In the genomic region with DNA sequence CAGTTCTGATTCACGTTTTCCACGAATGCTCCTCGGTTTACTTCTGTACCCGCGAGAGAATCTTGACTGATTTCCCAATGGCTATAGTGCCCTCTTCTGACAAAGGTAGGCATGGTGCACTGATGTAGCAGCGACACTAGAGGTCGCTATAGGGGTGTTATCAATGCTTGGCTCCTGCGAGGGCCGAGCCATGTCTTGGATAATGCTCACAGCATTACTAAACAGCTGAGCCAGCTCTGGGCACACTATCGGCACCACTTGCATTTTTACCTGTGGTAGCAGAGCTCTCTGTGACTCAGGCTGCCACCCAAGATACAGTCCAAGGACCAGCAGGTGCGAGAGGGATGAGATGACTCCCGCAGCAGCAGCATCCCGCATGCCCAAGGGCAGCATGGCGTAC, we compare ENCODE assay signal across 8 mouse cellular contexts. TPM values are rescaled to one million over a fixed set of nuclear protein-coding genes. Genes with fewer than 3 reads are reported as not detected.
DNase-seq lines count a peak whose midpoint lies in the region; ATAC-seq and TF ChIP-seq lines count a peak whose summit lies in the region.

No protein-coding gene starts in this region.

- ATAC-seq in inflammation-experienced regulatory T-cells, adult 6 months, result peak; percentile 84
- ATAC-seq in limb, embryonic 11.5 days (ENCODE audit: insufficient number of reproducible peaks, low FRiP score, low TSS enrichment, low read depth), result peak; percentile 63; the same call in 1 of the 2 replicates
- peak; percentile 66 for ATAC-seq in midbrain, embryonic 13.5 days
- 0 out of 2 replicates have a peak, but pooled peaks have one; percentile 28 for ATAC-seq in stomach, embryonic 15.5 days (ENCODE audit: insufficient read depth, low FRiP score, low read depth)

- TF ChIP-seq POLR2A in spleen, adult 2 months (IDR thresholded peaks at IDR 0.05; ENCODE audit: low read depth, low read length), result no peak

- WGBS in spleen, adult 2 months, result 23% methylated on average over 14 of the region's 14 CpGs
- WGBS in limb, embryonic 11.5 days, result 14% methylated on average over 14 of the region's 14 CpGs
- WGBS in midbrain, embryonic 13.5 days, result 16% methylated on average over 14 of the region's 14 CpGs
- WGBS in stomach, embryonic 15.5 days, result 17% methylated on average over 14 of the region's 14 CpGs

- peak; percentile 41 to 51 for DNase-seq in spleen, adult 2 months (ENCODE audit: low read depth in 1 of 2, low spot score in 2 of 2)
- DNase-seq in spleen, adult 12 weeks (ENCODE audit: low spot score), result no peak
- peak; percentile 80 to 86 for DNase-seq in cerebellum, postnatal 10 days
- peak; percentile 51 for DNase-seq in gastrocnemius, postnatal 10 days
- peak; percentile 80 for DNase-seq in limb, embryonic 11.5 days (ENCODE audit: low spot score)

- no peaks in the 10 kb centered on the region for H3K27me3 ChIP-seq in spleen, adult 2 months (ENCODE audit: control insufficient read depth, insufficient read depth, low read length)
- peaks cover 9% of the 10 kb centered on the region; the same call in 1 of the 2 replicates for H3K27me3 ChIP-seq in limb, embryonic 11.5 days (ENCODE audit: control insufficient read depth, insufficient read depth, low read length)
- H3K27me3 ChIP-seq in midbrain, embryonic 13.5 days, result peaks cover 50% of the 10 kb centered on the region
- H3K27me3 ChIP-seq in stomach, embryonic 15.5 days (replicated peaks), result 0 out of 2 replicates have a peak, but pooled peaks cover 5% of the 10 kb centered on the region

- no peak overlapping the region for H3K4me3 ChIP-seq in spleen, adult 2 months (ENCODE audit: extremely low read depth, insufficient read depth, insufficient read length)
- peak overlapping the region; percentile 15 for H3K4me3 ChIP-seq in limb, embryonic 11.5 days (ENCODE audit: low read depth, low read length)
- peak overlapping the region; percentile 14; the same call in 1 of the 2 replicates for H3K4me3 ChIP-seq in midbrain, embryonic 13.5 days (replicated peaks)
- no peak overlapping the region for H3K4me3 ChIP-seq in stomach, embryonic 15.5 days (replicated peaks)

- peaks cover 2% of the 10 kb centered on the region for H3K36me3 ChIP-seq in spleen, adult 2 months (ENCODE audit: control insufficient read depth, insufficient read depth, low read length)
- H3K36me3 ChIP-seq in limb, embryonic 11.5 days (ENCODE audit: control insufficient read depth, insufficient read depth, low read length), result no peaks in the 10 kb centered on the region
- H3K36me3 ChIP-seq in midbrain, embryonic 13.5 days, result no peaks in the 10 kb centered on the region
- H3K36me3 ChIP-seq in stomach, embryonic 15.5 days, result no peaks in the 10 kb centered on the region

- H3K4me1 ChIP-seq in spleen, adult 2 months (ENCODE audit: control insufficient read depth, insufficient read depth, insufficient read length), result no peaks in the 10 kb centered on the region; the same call in 1 of the 2 replicates
- H3K4me1 ChIP-seq in limb, embryonic 11.5 days (ENCODE audit: control insufficient read depth, insufficient read depth, low read length), result peaks cover 15% of the 10 kb centered on the region
- peaks cover 20% of the 10 kb centered on the region for H3K4me1 ChIP-seq in midbrain, embryonic 13.5 days (replicated peaks)
- peaks cover 14% of the 10 kb centered on the region for H3K4me1 ChIP-seq in stomach, embryonic 15.5 days

- H3K9ac ChIP-seq in limb, embryonic 11.5 days (ENCODE audit: low read length), result no peak overlapping the region
- no peak overlapping the region for H3K9ac ChIP-seq in midbrain, embryonic 13.5 days (replicated peaks)
- no peak overlapping the region for H3K9ac ChIP-seq in stomach, embryonic 15.5 days

- no peak overlapping the region for H3K27ac ChIP-seq in spleen, adult 2 months (ENCODE audit: insufficient read depth, low read length)
- no peak overlapping the region for H3K27ac ChIP-seq in limb, embryonic 11.5 days (replicated peaks; ENCODE audit: low read depth, low read length)
- H3K27ac ChIP-seq in midbrain, embryonic 13.5 days, result no peak overlapping the region
- H3K27ac ChIP-seq in stomach, embryonic 15.5 days, result no peak overlapping the region

- peak; percentile 83; the same call in 1 of the 2 replicates for TF ChIP-seq CTCF in spleen, adult 2 months (IDR thresholded peaks at IDR 0.05; ENCODE audit: extremely low read depth, insufficient read depth, insufficient read length, insufficient replicate concordance)

- H3K4me2 ChIP-seq in limb, embryonic 11.5 days (ENCODE audit: low read depth, severe bottlenecking), result peak overlapping the region; percentile 35
- peak overlapping the region; percentile 40 for H3K4me2 ChIP-seq in midbrain, embryonic 13.5 days (replicated peaks)
- peak overlapping the region; percentile 39; the same call in 1 of the 2 replicates for H3K4me2 ChIP-seq in stomach, embryonic 15.5 days

- no peaks in the 10 kb centered on the region for H3K9me3 ChIP-seq in limb, embryonic 11.5 days (ENCODE audit: control insufficient read depth, low read length)
- no peaks in the 10 kb centered on the region for H3K9me3 ChIP-seq in midbrain, embryonic 13.5 days
- H3K9me3 ChIP-seq in stomach, embryonic 15.5 days, result no peaks in the 10 kb centered on the region

RNA-seq across cellular contexts. Expression of gene Adcy4, which starts 2.6 kb away (rescaled TPM):
- polyA plus RNA-seq in spleen, adult 2 months (2012; rRNA removed), result 16.3 and 17.3 TPM in 2 replicates
- 1 to 10 TPM; 5.9 to 9.4 TPM for total RNA-seq in gastrocnemius, postnatal 10 days (2021)
- polyA plus RNA-seq in inflammation-experienced regulatory T-cells, adult 6 months (2017; shearing (Covaris generic)), result under 1 TPM in 1 of 3 experiments, not detected in 2; 0.29 TPM
- 13.2 and 15.0 TPM in 2 replicates for polyA plus RNA-seq in limb, embryonic 11.5 days (2014; fragmentation: Nextera tagmentation; extraction: Ambion mirVana)
- 4.1 and 4.2 TPM in 2 replicates for polyA plus RNA-seq in midbrain, embryonic 13.5 days (2015; fragmentation: Nextera tagmentation; extraction: Ambion mirVana)
- polyA plus RNA-seq in stomach, embryonic 15.5 days (2015; fragmentation: Nextera tagmentation; extraction: Ambion mirVana), result 6.3 and 8.0 TPM in 2 replicates

RNA-seq across cellular contexts. Expression of gene Ripk3, which starts 7.4 kb away (rescaled TPM):
- 38.8 and 48.4 TPM in 2 replicates for polyA plus RNA-seq in spleen, adult 2 months (2012; rRNA removed)
- 1 to 10 TPM; 3.9 to 4.2 TPM for total RNA-seq in gastrocnemius, postnatal 10 days (2021)
- 10 to 100 TPM; 71.9 to 99.8 (median 84.8) TPM for polyA plus RNA-seq in inflammation-experienced regulatory T-cells, adult 6 months (2017; shearing (Covaris generic))
- 26.3 and 30.8 TPM in 2 replicates for polyA plus RNA-seq in limb, embryonic 11.5 days (2014; fragmentation: Nextera tagmentation; extraction: Ambion mirVana)
- polyA plus RNA-seq in midbrain, embryonic 13.5 days (2015; fragmentation: Nextera tagmentation; extraction: Ambion mirVana), result 2.3 and 2.4 TPM in 2 replicates
- polyA plus RNA-seq in stomach, embryonic 15.5 days (2015; fragmentation: Nextera tagmentation; extraction: Ambion mirVana), result 32.0 and 36.9 TPM in 2 replicates

RNA-seq across cellular contexts. Expression of gene Ltb4r1, which starts 15.5 kb away (rescaled TPM):
- 4.2 and 6.6 TPM in 2 replicates for polyA plus RNA-seq in spleen, adult 2 months (2012; rRNA removed)
- under 1 TPM; 0.16 to 0.61 TPM for total RNA-seq in gastrocnemius, postnatal 10 days (2021)
- polyA plus RNA-seq in inflammation-experienced regulatory T-cells, adult 6 months (2017; shearing (Covaris generic)), result 10 to 100 TPM in 1 of 3 experiments, 1 to 10 TPM in 1, under 1 TPM in 1; 0.57 to 16.6 (median 3.8) TPM
- polyA plus RNA-seq in limb, embryonic 11.5 days (2014; fragmentation: Nextera tagmentation; extraction: Ambion mirVana), result 0.17 TPM in 1 of 2 replicates, not detected in the other
- 0.26 TPM in 1 of 2 replicates, not detected in the other for polyA plus RNA-seq in midbrain, embryonic 13.5 days (2015; fragmentation: Nextera tagmentation; extraction: Ambion mirVana)
- 3.8 and 4.7 TPM in 2 replicates for polyA plus RNA-seq in stomach, embryonic 15.5 days (2015; fragmentation: Nextera tagmentation; extraction: Ambion mirVana)

RNA-seq across cellular contexts. Expression of gene Ltb4r2, which starts 20.1 kb away (rescaled TPM):
- polyA plus RNA-seq in spleen, adult 2 months (2012; rRNA removed), result 0.83 and 2.1 TPM in 2 replicates
- under 1 TPM; 0.07 to 0.14 TPM for total RNA-seq in gastrocnemius, postnatal 10 days (2021)
- polyA plus RNA-seq in inflammation-experienced regulatory T-cells, adult 6 months (2017; shearing (Covaris generic)), result not detected
- 0.39 and 0.68 TPM in 2 replicates for polyA plus RNA-seq in limb, embryonic 11.5 days (2014; fragmentation: Nextera tagmentation; extraction: Ambion mirVana)
- polyA plus RNA-seq in midbrain, embryonic 13.5 days (2015; fragmentation: Nextera tagmentation; extraction: Ambion mirVana), result 0.22 and 0.28 TPM in 2 replicates
- 0.85 and 0.96 TPM in 2 replicates for polyA plus RNA-seq in stomach, embryonic 15.5 days (2015; fragmentation: Nextera tagmentation; extraction: Ambion mirVana)

RNA-seq across cellular contexts. Expression of gene Cideb, which starts 23.1 kb away (rescaled TPM):
- 0.33 and 0.46 TPM in 2 replicates for polyA plus RNA-seq in spleen, adult 2 months (2012; rRNA removed)
- not detected for total RNA-seq in gastrocnemius, postnatal 10 days (2021)
- polyA plus RNA-seq in inflammation-experienced regulatory T-cells, adult 6 months (2017; shearing (Covaris generic)), result not detected
- 0.37 TPM in 1 of 2 replicates, not detected in the other for polyA plus RNA-seq in limb, embryonic 11.5 days (2014; fragmentation: Nextera tagmentation; extraction: Ambion mirVana)
- polyA plus RNA-seq in midbrain, embryonic 13.5 days (2015; fragmentation: Nextera tagmentation; extraction: Ambion mirVana), result 0.19 TPM in 1 of 2 replicates, not detected in the other
- 11.8 and 12.9 TPM in 2 replicates for polyA plus RNA-seq in stomach, embryonic 15.5 days (2015; fragmentation: Nextera tagmentation; extraction: Ambion mirVana)

Comparison
In these comparisons a context has a peak if more than half of its experiments do, and no peak if none do; other contexts are left out.
1. H3K4me3 ChIP-seq: peak in limb, embryonic 11.5 days (single experiment) and midbrain, embryonic 13.5 days (single experiment); none in spleen, adult 2 months (single experiment) and stomach, embryonic 15.5 days (single experiment).
2. ATAC-seq: peak in every context shown above with its lines; median percentile 84 in inflammation-experienced regulatory T-cells, adult 6 months; 66 in midbrain, embryonic 13.5 days; 63 in limb, embryonic 11.5 days; 28 in stomach, embryonic 15.5 days.
3. Peak in every context shown above with its lines, with median percentiles within 50 percentile points of each other: H3K4me2 ChIP-seq.